Mouse (Mus musculus): Measurements from ENCODE around the gene Ap2a2. TPM values are rescaled to one million over a fixed set of nuclear protein-coding genes. Genes with fewer than 3 reads are reported as not detected.

Ap2a2 gene
- polyA plus RNA-seq, 1 experiment from 2014 or later, result 68.8 TPM

GRCm38 (mm10) chr7:141525580-141525925 is 36.4 kb upstream of the Ap2a2 start:
- ATAC-seq (replicated peaks; ENCODE audit: insufficient number of reproducible peaks, low FRiP score, low TSS enrichment, low read depth) (no peak), DNase-seq (ENCODE audit: low spot score) (no peak)
- H3K9me3 ChIP-seq (replicated peaks; ENCODE audit: control insufficient read depth, low read length), result no peaks in the 10 kb centered on the region
- no peak overlapping the region for H3K9ac ChIP-seq (replicated peaks; ENCODE audit: low read length)
- 85% methylated on average over 4 of the region's 4 CpGs for WGBS
- no peaks in the 10 kb centered on the region; the same call in 1 of the 2 replicates for H3K36me3 ChIP-seq (replicated peaks; ENCODE audit: control insufficient read depth, insufficient read depth, low read depth, low read length)
- no peaks in the 10 kb centered on the region for H3K27me3 ChIP-seq (ENCODE audit: control insufficient read depth, insufficient read depth, low read length)
- H3K4me3 ChIP-seq (ENCODE audit: low read depth, low read length), result no peak overlapping the region
- H3K27ac ChIP-seq (replicated peaks; ENCODE audit: low read depth, low read length), result no peak overlapping the region
- H3K4me1 ChIP-seq (ENCODE audit: control insufficient read depth, insufficient read depth, low read length), result no peaks in the 10 kb centered on the region
- H3K4me2 ChIP-seq (ENCODE audit: low read depth, low read length), result no peak overlapping the region

GRCm38 (mm10) chr7:141535570-141535969 is 26.4 kb upstream of the Ap2a2 start:
- Histone ChIP-seq H3K4me1 (ENCODE audit: control insufficient read depth, insufficient read depth, low read length) (no peaks in the 10 kb centered on the region), H3K4me3 (ENCODE audit: low read depth, low read length) (no peak overlapping the region), H3K9me3 (replicated peaks; ENCODE audit: control insufficient read depth, low read length) (no peaks in the 10 kb centered on the region), H3K27ac (replicated peaks; ENCODE audit: low read depth, low read length) (no peak overlapping the region), H3K4me2 (ENCODE audit: low read depth, low read length) (no peak overlapping the region), H3K9ac (replicated peaks; ENCODE audit: low read length) (no peak overlapping the region), H3K36me3 (replicated peaks; ENCODE audit: control insufficient read depth, insufficient read depth, low read depth, low read length) (no peaks in the 10 kb centered on the region), H3K27me3 (ENCODE audit: control insufficient read depth, insufficient read depth, low read length) (no peaks in the 10 kb centered on the region)
- DNase-seq (ENCODE audit: low spot score) (no peak), ATAC-seq (replicated peaks; ENCODE audit: insufficient number of reproducible peaks, low FRiP score, low TSS enrichment, low read depth) (no peak)
- WGBS, result 68% methylated on average over 1 of the region's 1 CpGs

GRCm38 (mm10) chr7:141538852-141539555 is 23.0 kb upstream of the Ap2a2 start:
- Histone ChIP-seq H3K27me3 (ENCODE audit: control insufficient read depth, insufficient read depth, low read length) (no peaks in the 10 kb centered on the region), H3K27ac (replicated peaks; ENCODE audit: low read depth, low read length) (no peak overlapping the region), H3K4me3 (ENCODE audit: low read depth, low read length) (peak overlapping the region; percentile 52), H3K36me3 (replicated peaks; ENCODE audit: control insufficient read depth, insufficient read depth, low read depth, low read length) (no peaks in the 10 kb centered on the region), H3K9me3 (replicated peaks; ENCODE audit: control insufficient read depth, low read length) (no peaks in the 10 kb centered on the region), H3K4me2 (ENCODE audit: low read depth, low read length) (peak overlapping the region; percentile 68), H3K9ac (replicated peaks; ENCODE audit: low read length) (peak overlapping the region; percentile 74), H3K4me1 (ENCODE audit: control insufficient read depth, insufficient read depth, low read length) (no peaks in the 10 kb centered on the region)
- no peak for DNase-seq (ENCODE audit: low spot score)
- ATAC-seq (replicated peaks; ENCODE audit: insufficient number of reproducible peaks, low FRiP score, low TSS enrichment, low read depth), result peak; percentile 29; the same call in 1 of the 2 replicates
- WGBS, result 18% methylated on average over 18 of the region's 18 CpGs

GRCm38 (mm10) chr7:141539556-141540311 is 22.2 kb upstream of the Ap2a2 start, which contains the start of gene Chid1:
Gene Chid1 (minus strand): TSS chr7:141539857.
- no peak within 1 kb of the TSS for H3K27ac ChIP-seq (replicated peaks; ENCODE audit: low read depth, low read length)
- peak within 1 kb of the TSS; percentile 68 for H3K4me2 ChIP-seq (ENCODE audit: low read depth, low read length)
- DNase-seq (ENCODE audit: low spot score) (peak; percentile 100), ATAC-seq (replicated peaks; ENCODE audit: insufficient number of reproducible peaks, low FRiP score, low TSS enrichment, low read depth) (peak; percentile 89)
- H3K4me3 ChIP-seq (ENCODE audit: low read depth, low read length), result peak within 1 kb of the TSS; percentile 52
- H3K36me3 ChIP-seq (replicated peaks; ENCODE audit: control insufficient read depth, insufficient read depth, low read depth, low read length), result no peaks in the 10 kb centered on the region
- H3K4me1 ChIP-seq (ENCODE audit: control insufficient read depth, insufficient read depth, low read length), result no peaks in the 10 kb centered on the region
- no peaks in the 10 kb centered on the region for H3K9me3 ChIP-seq (replicated peaks; ENCODE audit: control insufficient read depth, low read length)
- WGBS, result 1% methylated on average over 46 of the region's 46 CpGs
- H3K9ac ChIP-seq (replicated peaks; ENCODE audit: low read length), result peak within 1 kb of the TSS; percentile 74
- no peaks in the 10 kb centered on the region for H3K27me3 ChIP-seq (ENCODE audit: control insufficient read depth, insufficient read depth, low read length)

GRCm38 (mm10) chr7:141540312-141541081 is 21.5 kb upstream of the Ap2a2 start:
- H3K36me3 ChIP-seq (replicated peaks; ENCODE audit: control insufficient read depth, insufficient read depth, low read depth, low read length), result no peaks in the 10 kb centered on the region
- H3K9ac ChIP-seq (replicated peaks; ENCODE audit: low read length), result peak overlapping the region; percentile 74
- peak overlapping the region; percentile 59 for H3K4me2 ChIP-seq (ENCODE audit: low read depth, low read length)
- WGBS, result 58% methylated on average over 13 of the region's 13 CpGs
- H3K27ac ChIP-seq (replicated peaks; ENCODE audit: low read depth, low read length), result no peak overlapping the region
- H3K9me3 ChIP-seq (replicated peaks; ENCODE audit: control insufficient read depth, low read length), result no peaks in the 10 kb centered on the region
- no peaks in the 10 kb centered on the region for H3K27me3 ChIP-seq (ENCODE audit: control insufficient read depth, insufficient read depth, low read length)
- ATAC-seq (replicated peaks; ENCODE audit: insufficient number of reproducible peaks, low FRiP score, low TSS enrichment, low read depth) (peak; percentile 74), DNase-seq (ENCODE audit: low spot score) (no peak)
- H3K4me3 ChIP-seq (ENCODE audit: low read depth, low read length), result peak overlapping the region; percentile 52
- H3K4me1 ChIP-seq (ENCODE audit: control insufficient read depth, insufficient read depth, low read length), result no peaks in the 10 kb centered on the region

- ATAC-seq (replicated peaks; ENCODE audit: insufficient number of reproducible peaks, low FRiP score, low TSS enrichment, low read depth) (no peak), DNase-seq (ENCODE audit: low spot score) (no peak)
- Histone ChIP-seq H3K4me3 (ENCODE audit: low read depth, low read length) (no peak overlapping the region), H3K27me3 (ENCODE audit: control insufficient read depth, insufficient read depth, low read length) (no peaks in the 10 kb centered on the region), H3K4me2 (ENCODE audit: low read depth, low read length) (no peak overlapping the region), H3K27ac (replicated peaks; ENCODE audit: low read depth, low read length) (no peak overlapping the region), H3K9ac (replicated peaks; ENCODE audit: low read length) (no peak overlapping the region), H3K36me3 (replicated peaks; ENCODE audit: control insufficient read depth, insufficient read depth, low read depth, low read length) (no peaks in the 10 kb centered on the region), H3K9me3 (replicated peaks; ENCODE audit: control insufficient read depth, low read length) (no peaks in the 10 kb centered on the region), H3K4me1 (ENCODE audit: control insufficient read depth, insufficient read depth, low read length) (no peaks in the 10 kb centered on the region)
- WGBS, result 66% methylated on average over 4 of the region's 4 CpGs
Measured at GRCm38 (mm10) chr7:141541681-141542080, 20.3 kb upstream of the Ap2a2 start.

- H3K36me3 ChIP-seq (replicated peaks; ENCODE audit: control insufficient read depth, insufficient read depth, low read depth, low read length), result no peaks in the 10 kb centered on the region
- H3K27ac ChIP-seq (replicated peaks; ENCODE audit: low read depth, low read length), result no peak overlapping the region
- H3K27me3 ChIP-seq (ENCODE audit: control insufficient read depth, insufficient read depth, low read length), result no peaks in the 10 kb centered on the region
- 98% methylated on average over 2 of the region's 2 CpGs for WGBS
- no peak overlapping the region for H3K4me2 ChIP-seq (ENCODE audit: low read depth, low read length)
- ATAC-seq (replicated peaks; ENCODE audit: insufficient number of reproducible peaks, low FRiP score, low TSS enrichment, low read depth) (no peak), DNase-seq (ENCODE audit: low spot score) (no peak)
- H3K9ac ChIP-seq (replicated peaks; ENCODE audit: low read length), result no peak overlapping the region
- no peak overlapping the region for H3K4me3 ChIP-seq (ENCODE audit: low read depth, low read length)
- no peaks in the 10 kb centered on the region for H3K4me1 ChIP-seq (ENCODE audit: control insufficient read depth, insufficient read depth, low read length)
- no peaks in the 10 kb centered on the region for H3K9me3 ChIP-seq (replicated peaks; ENCODE audit: control insufficient read depth, low read length)
Measured at GRCm38 (mm10) chr7:141542588-141542987, 19.4 kb upstream of the Ap2a2 start.
